Comparison of ENCODE assay signal across 21 mouse cellular contexts in the genomic region with DNA sequence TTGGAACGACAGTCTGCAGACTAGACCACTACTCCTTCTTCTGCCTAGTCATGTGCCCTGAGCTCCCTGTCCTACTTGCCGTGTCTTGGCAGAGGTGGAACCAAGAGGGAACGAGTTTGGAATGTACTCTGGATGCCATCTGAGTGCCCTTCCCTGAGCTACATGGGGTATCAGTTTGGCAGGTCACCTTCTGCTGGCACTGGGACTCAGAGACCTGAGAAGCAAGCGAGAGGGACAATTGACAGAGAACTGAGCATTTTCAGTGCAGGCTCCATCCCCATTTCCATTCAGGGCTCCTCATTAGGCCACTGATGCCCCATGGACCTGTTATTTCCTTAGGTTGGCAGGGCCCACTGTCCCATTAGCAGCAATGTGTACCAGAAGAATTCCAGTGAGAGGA.
DNase-seq lines count a peak whose midpoint lies in the region; ATAC-seq and TF ChIP-seq lines count a peak whose summit lies in the region.
"Had no signal": no experiment of that assay in that cellular context is flagged by ENCODE, and none has a peak within 500 bp of the region (broad histone marks: within the 10 kb centered on the region; RNA-seq: fewer than 3 reads in every experiment).

No protein-coding gene starts in this region.

- no peak for DNase-seq in cerebellum, postnatal 36 days
- peak; percentile 22 to 49 for DNase-seq in heart, adult 18-20 months
- DNase-seq in heart, postnatal 4 days: no peak
- DNase-seq in right cerebral cortex, adult 18-20 months: peak; percentile 66
- DNase-seq in right cerebral cortex, postnatal 14 days: no peak
- no peak for DNase-seq in retina, embryonic 14.5 days (ENCODE audit: low spot score)
- DNase-seq: embryo, embryonic 11 days; gastrocnemius, postnatal 10 days; kidney, adult 2 months; kidney, postnatal 14 days; liver, postnatal 0 days; lung, postnatal 14 days; thymus, postnatal 36 days had no signal

- H3K4me1 ChIP-seq in olfactory bulb, adult 2 months (ENCODE audit: control insufficient read depth, insufficient read depth, low read length): no peaks in the 10 kb centered on the region
- H3K4me1 ChIP-seq: embryonic facial prominence, embryonic 15.5 days; forebrain, embryonic 12.5 days; limb, embryonic 15.5 days; megakaryocyte, embryonic 14.5 days had no signal

- 64% methylated on average over 4 of the region's 4 CpGs for WGBS in olfactory bulb, adult 2 months

- no peak for TF ChIP-seq CTCF in olfactory bulb, adult 2 months (IDR thresholded peaks at IDR 0.05; ENCODE audit: insufficient read depth, low read depth, low read length)

- H3K4me3 ChIP-seq in olfactory bulb, adult 2 months (ENCODE audit: insufficient read depth, low read depth, low read length): no peak overlapping the region
- H3K4me3 ChIP-seq: embryonic facial prominence, embryonic 15.5 days; forebrain, embryonic 12.5 days; heart, embryonic 13.5 days; limb, embryonic 15.5 days; megakaryocyte, embryonic 14.5 days had no signal

- TF ChIP-seq POLR2A in olfactory bulb, adult 2 months (IDR thresholded peaks at IDR 0.05; ENCODE audit: insufficient read depth, low read depth, low read length): no peak

- 0 out of 2 replicates have a peak overlapping the region, but pooled peaks have one; percentile 6 for H3K27ac ChIP-seq in olfactory bulb, adult 2 months (ENCODE audit: insufficient read depth, low read depth, low read length)
- H3K27ac ChIP-seq: embryonic facial prominence, embryonic 15.5 days; forebrain, embryonic 12.5 days; heart, embryonic 13.5 days; limb, embryonic 15.5 days had no signal

- ATAC-seq in cerebellum, adult (ENCODE audit: insufficient number of reproducible peaks, low FRiP score, low TSS enrichment): peak; percentile 40; the same call in 1 of the 2 replicates
- ATAC-seq: liver, postnatal 0 days; midbrain, embryonic 16.5 days had no signal

Comparison
In these comparisons a context has a peak if more than half of its experiments do, and no peak if none do; other contexts are left out.
1. DNase-seq: peak in heart, adult 18-20 months (2 of 2) and right cerebral cortex, adult 18-20 months (single experiment); none in cerebellum, postnatal 36 days (0 of 2), heart, postnatal 4 days (single experiment), right cerebral cortex, postnatal 14 days (single experiment) and retina, embryonic 14.5 days (single experiment).